Mouse (Mus musculus) embryo, embryonic 11.5 days (tissue): ENCODE data around the gene Fn1.

Experiments
- DNase-seq: peaks from one replicate; pipeline ENCODE4 v3.0.0-alpha.2; 2012; ENCODE audit warnings: low read depth, low spot score

Fn1 gene

DNA sequence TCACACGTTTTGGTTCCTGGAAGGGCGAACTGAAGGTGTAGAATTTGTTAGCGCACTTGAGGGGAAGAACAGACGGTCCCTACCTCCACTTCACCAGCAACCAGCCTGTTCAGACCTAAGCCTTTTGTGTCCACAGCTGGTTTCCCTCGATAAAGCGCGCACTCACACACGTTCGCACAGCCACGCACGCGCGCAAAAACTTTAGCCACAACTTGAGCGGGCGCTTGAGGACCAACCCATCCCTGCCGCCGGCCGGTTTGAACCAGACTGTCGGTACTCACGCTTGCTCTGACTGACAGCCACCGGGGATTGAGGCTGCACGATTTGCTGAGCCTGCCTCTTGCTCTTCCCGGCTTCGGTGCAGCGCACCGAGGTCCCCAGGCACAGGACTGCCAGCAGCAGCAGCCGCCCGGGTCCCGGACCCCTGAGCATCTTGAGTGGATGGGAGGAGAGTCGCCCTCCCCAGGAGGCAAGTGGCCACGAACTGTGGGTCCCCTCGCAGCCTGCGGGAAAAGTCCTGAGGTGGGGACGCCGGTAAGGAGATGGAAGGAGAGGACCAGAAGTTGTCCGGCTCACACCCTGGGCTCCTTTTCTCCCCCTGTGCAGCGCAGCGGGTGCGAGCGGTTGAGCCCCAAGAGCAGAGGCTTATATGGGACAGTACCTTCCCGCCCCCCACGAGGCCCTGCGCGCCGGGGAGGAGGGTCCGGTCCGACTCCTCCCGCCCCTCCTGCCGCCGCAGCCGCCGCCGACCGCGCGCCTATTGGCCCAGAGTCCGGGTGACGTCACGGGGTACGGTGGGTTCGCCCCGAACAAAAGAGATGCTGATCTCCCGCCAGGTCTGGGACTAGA lies at the start of gene Fn1:
Gene Fn1, minus strand, starts transcription at position 650 of the 849 bp plus-strand sequence.
- peak; percentile 94 for DNase-seq

DNA sequence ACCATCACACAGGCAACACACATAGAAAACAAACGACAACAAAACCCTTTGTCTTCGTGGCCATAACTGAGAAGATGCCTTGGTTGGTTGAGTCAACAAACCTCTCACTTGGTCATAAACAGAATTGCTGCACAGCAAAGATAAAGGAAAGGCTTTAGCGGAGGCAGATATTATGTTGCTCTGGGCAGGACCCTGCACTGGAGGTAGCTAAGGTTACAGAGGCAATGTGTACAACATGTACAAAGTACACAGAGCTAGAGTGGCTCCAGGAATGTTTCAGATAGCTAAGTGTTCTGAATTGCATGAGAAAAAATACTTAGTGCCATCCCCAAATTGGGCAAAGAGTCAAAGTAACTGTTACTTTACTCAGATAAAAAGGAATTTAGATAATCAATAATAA lies 43.1 kb upstream of the Fn1 start:
- no peak for DNase-seq

DNA sequence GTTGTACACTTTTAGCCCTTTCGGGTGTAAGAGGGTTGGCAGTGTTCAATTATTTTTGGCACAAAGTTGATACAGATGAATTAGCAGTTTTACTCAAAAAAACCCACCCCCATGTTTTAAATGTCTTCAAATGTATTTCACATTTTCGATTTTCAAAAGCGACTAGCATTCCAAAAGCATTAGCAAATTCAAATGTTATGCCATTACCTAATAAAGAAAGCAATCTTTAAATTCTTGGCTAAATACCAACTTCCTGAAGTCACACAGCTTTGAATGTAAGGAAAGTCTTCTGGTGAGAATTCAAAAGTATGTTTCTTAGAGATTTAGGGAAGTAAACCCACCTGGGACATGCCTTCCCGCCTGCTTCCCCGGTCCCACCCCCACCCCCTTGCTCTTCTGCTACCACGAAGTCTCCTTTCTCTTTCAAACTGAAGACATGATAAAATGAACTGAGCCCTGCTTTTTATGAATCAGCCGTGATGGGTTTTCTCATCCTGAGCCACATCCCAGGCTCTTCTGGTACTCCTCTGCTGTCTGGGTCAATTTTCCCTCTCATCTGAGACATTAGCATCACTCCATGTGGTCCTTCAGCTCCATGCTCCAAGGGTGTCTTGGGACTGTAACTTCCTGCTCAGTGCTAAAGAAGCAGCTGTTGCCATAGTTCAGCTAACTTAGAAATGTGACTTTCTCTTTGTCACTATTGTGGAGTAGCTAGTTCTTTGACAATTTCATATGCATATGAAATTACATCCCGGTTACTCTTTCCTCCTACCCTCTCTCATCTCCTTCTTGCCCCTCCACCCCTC lies 38.7 kb upstream of the Fn1 start:
- DNase-seq: no peak

DNA sequence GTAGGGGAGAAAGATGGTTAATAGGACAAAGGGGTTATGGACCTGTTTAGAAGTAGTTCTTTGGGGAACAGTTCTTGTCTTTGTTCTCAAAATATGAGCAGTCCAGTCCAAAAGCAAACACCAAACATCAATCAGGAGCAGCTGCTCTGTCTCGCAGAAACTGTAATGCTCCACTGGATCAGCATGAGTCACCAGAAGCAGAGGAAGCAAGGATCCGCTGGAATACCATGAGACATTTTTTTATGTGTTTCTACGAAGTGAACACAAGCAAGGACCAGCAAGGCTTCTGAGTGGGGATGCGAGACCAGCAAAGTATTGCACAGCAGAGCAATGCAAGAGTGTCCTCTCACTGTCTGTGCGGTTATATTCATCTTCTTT lies 35.9 kb upstream of the Fn1 start:
- no peak for DNase-seq

DNA sequence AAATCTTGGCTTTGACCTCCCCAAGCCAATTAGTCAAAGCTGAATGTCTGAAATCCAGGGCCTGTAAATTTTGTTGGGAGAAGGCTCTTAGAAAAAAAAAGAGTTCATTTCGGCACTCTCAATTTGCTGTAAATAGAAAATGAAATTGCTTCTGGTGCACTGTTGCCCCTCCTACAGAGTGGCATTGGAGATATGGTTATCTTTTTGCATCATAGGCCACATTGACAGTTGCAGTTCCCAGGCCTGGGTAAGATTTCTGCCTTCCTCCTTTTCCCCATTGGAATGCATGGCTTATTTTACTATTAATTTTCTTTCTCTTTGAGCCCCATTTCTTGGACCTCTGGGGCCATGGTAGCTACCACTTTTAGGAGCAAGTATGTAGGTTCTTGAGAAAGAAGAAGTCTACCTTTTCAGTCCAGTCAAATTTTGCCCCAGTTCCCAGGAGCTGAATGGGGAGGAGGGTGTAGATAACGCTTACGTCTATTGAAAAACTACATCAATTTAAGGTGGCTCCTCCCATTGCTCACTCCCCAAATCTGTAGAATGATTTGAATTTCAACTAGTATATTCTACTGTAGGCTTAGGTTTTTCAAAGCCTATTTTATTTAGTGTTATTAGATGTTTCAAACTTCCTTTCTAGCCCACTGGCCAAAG lies 35.4 kb upstream of the Fn1 start:
- no peak for DNase-seq

DNA sequence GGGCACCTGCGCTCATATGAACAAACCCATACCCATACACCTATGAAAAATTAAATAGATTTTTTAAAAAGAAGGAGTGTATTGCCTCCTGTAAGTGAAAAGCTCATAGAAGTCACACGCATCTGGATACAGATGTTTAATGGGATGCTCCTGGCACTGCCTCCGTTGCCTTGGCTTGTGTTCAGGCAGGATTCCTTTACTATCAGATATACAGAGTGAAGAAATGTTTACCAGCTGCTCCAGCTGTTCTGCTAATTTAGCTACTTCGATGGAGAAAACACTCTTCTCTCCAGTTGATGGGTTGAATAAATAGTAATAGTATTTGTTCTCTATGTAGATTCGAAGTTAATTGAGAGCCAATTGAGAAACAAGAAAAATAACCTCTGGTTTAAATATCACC lies 33.8 kb upstream of the Fn1 start:
- no peak for DNase-seq

DNA sequence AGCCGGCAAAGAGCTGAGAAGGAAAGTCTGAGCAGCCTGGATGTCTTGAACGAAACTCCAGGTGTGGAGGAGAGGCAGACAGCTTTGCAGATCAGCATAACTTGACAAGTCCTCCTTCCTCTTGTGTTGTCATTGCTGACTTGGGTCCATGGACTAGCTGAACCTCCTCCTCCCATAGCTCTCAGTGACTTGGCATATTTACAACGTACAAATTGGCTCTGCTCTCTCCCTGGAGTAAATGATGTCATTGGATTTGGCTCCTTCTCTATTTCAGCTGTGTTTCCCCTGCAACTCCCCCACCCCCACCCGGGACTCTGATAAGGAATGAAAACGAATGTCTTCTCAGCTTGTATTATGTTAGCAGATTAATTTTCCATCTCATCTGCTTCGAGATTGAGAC lies 30.7 kb upstream of the Fn1 start:
- no peak for DNase-seq

DNA sequence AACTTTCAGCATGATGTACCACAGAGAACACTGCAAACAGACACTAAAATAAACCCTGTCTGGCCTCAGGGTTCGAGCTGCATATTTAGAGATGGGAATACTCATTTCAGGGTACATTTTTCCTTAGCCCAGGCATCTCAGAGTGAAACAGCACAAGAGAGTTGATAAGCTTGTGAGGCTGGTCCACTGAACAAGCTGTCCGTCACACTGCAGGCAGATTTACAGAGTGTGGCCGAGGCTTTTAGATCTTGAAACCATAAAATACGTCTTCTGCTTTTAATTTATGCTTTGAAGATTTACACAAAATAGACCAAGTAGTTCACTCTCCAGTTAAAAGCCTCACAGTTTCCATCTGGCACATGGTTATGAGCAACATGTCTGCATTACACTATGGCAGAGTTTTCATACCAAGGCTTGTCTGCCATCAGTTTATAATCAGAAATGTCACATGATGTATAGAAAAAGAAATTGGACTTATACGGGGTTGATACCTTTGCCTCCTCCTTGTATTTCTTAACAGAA lies 29.3 kb upstream of the Fn1 start:
- peak; percentile 31 for DNase-seq

DNA sequence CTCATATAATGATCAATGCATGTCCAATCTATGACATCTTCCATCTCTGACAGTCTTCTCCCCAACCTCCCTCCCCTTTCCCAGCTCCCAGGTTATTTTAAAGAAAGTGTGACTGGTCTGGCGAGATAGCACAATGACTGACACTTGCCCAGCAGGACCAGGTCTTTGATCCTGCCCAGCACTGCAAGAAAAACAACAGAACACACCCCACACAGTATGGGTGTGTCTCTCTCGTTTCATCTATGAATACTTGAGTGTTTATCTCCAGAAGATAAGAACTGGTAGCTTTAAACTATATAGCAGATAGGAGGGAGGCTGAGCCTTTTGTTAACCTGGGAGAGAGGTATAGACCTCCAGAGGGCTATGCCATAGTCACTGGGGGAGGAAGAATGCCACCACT lies 28.3 kb upstream of the Fn1 start:
- DNase-seq: no peak

DNA sequence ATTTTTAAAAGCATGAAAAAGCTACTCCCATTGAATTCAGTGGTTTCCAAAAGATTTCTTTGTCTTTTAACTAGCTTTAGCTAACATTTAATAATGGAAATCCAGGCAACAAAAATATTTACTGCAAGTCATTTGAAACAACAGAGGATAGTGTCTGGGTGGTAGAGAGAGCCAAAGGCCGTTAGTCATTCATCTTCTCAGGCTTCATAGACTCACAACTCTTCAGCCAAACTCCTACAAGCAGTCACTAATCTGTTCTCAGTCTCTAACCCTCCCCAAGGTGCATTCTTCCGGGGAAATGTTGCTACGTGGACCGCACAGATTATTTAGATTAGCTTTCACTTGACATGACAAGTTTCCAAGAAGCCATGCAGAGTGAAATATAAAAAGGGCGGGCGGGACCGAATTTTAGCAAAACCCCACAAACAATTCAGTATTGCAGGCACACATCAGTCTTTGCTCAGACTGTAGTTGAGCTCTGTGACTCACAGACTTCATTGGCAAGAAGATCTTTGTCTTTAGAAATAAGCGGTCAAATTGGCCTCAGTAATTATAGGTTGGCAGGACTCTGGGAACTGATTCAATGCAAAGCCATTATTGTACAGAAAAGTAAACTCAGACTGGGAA lies 27.2 kb upstream of the Fn1 start:
- no peak for DNase-seq

DNA sequence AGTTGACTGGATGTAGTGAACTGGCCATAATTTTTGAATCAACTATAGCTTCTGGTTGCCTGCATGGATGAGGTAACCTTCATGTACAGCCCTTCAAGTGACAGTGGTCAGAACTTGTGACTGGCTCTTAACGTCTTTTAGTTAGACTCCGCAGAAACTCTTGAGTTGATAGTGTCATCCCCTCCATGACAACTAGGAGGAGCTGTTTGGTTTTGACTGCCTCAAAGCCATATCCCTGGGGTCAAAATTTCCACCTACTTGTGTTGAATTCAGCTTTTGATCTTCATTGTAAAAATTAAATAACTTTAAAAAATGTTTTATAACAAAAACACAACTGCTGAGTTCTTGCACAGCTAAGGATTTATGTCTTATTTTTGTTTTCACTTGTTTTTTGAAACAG lies 22.4 kb upstream of the Fn1 start:
- DNase-seq: no peak

DNA sequence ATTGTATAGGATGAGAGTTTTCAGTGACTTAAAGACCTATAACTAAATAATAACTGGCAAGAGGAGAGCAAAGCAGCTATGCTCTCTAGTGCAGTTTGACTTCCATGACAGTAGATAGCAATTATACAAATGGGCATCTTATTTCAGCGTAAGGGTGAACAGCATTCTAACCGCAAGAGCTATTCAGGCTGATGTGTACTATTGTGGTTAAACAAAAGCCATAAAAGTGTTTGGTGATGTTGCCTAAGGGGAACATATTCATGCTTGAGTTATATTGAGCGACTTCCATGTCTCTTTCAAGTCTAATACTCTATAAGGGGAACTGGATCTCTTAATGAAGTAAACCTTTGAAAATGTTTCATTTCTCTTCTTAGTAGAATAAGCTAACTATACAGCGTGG lies 21.3 kb upstream of the Fn1 start:
- DNase-seq: no peak

DNA sequence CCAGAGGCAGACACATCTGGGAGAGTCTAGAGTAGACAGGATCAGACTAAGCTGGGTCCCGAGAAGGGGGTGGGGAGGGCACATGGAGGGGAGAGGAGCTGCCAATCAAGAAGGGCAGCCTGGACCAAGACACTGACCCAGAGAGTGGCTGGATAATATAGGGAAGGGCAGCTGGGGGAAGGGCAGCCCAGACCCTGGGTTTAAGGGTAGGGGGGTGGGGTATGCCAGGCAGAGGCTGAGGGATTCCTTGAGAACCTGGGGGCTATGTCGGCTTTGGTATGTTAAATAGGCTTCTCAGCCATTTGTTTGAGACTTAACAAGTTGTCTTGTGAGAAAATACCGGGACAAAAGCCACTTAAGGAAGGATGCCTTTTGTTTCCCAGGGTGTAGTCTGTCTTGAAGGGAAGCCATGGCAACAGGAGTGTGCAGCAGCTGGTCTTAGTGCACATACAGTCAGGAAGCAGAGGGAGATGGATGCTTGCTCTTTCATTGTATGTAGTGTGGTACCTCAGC lies 20.5 kb upstream of the Fn1 start:
- no peak for DNase-seq

DNA sequence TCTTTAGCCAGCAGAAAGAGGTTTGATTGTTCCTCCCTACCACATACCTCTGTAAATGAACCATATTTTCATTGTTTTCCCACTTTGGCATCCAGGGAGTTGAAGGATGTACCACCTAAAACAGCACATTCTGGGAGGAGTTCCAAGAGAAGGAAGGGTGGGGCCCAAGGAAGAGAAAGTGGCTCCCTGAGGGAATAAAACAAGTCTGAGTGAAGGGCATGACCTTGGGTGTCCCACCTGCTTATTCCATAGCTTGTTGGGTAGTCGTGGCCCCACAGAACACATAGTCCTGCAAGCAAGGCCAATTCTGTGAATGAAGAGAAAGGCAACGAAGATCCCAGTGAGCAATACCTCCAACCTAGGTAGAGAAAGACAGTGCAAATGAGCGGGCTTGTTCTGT lies 19.3 kb upstream of the Fn1 start:
- DNase-seq: no peak

DNA sequence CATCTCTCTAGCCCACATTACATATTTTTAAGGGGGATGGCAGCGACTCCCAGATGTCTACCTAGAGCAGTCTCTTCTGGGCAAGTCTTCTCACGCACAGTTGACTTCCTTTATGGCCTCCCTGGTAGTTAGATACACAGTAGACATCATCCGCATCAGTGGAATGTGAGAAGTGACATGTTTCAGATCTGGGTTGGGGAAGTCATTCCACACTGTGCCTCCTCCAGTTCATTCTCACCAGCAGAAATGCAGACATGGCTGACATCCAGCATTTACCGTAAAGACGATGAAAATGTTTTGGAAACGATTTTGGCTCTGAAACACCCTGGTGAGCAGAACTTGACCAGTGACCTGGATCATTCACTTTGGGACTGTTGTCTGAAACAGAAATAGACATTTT lies 10.2 kb upstream of the Fn1 start:
- DNase-seq: no peak

DNA sequence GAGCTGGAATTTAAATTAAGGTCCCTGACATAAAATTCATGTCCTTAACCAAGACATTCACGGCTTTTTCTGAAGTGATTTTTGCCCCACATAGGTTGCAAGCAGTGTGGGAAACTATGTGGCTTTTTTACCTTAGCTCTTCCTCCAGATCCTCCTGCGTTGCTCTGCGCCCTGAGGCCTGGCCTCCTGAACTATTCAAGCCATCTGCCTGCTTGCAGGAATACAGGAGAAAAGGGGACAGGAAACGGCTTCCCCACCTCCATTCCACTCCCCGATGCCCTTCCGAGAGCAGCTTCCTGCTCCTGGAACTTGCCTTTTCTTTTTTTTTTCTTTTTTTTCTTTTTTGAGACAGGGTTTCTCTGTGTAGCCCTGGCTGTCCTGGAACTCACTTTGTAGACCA lies 5.6 kb upstream of the Fn1 start:
- no peak for DNase-seq

DNA sequence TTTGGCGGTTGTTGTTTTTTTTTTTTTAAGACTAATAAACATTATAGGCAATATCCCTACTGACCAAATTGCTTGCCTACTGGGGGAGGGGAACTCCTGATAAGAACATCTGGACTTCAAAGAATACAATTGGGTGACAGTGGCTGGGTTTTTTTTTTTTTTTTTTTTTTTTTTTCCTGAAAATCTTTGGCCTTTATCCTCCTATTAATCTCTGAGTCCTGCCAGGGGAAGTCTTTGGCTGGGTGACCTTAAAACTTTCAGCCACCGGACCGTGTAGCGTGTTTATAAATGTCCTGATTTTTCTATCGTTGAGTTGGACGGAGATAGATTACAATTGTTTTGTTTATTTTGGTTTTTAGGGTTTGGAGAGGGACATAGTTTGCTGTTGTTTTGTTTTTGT lies 3.3 kb upstream of the Fn1 start:
- DNase-seq: no peak

DNA sequence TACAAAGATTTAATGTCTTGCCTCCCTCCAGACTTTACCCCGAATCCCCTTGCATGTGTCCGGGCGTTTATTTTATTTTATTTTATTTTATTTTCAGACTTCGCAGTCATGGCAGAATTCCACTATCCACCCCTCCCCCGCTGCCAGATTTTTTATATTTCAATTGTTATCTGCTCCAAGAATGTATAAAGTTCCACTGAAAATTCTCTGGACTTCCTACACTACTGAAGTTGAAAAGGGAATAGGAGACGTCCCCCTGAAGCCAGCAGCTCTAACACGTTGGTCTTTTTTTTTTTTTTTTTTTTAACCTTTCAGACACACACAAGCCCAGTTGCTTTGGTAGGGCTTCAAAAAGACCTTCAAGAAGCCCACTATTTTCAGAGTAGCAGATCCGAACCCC lies 1.2 kb upstream of the Fn1 start:
- no peak for DNase-seq

DNA sequence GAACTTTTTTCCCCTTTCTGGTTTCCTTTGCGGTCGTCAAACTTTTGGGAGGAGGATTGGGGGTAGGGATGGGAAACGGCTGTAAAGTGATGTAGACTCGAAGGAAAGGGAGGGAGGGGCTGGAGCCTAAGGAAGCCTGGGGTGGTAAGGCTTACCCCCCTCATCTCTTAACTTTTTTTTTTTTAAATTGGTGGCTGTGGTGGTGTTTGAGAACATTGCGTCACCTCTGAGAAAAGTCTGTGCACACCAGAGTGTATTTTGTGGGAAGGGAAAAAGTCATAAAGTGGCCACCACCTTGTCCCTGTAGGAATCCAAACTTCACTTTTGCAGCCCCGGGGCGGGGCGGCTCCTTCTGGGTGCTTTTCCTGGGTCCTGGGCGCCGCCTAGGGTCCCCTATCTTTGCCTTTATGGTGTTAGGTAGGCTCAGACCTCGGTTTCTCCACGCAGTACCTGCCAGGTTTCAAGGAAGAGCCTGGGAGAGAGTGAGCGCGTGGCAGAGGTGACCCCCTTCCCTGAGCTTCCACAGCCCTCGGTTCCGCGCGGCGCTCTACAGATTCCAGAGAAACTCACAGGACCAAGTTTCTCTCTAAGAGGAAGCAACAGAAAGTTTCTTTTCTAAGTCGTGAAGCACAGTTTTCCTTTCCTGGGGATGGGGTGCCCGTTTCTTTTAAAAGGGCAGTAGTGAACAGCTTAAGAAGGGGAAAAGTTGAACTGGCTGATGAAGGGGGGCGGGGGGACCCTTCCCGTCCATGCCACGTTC lies 580 bp upstream of the Fn1 start:
- no peak for DNase-seq

DNA sequence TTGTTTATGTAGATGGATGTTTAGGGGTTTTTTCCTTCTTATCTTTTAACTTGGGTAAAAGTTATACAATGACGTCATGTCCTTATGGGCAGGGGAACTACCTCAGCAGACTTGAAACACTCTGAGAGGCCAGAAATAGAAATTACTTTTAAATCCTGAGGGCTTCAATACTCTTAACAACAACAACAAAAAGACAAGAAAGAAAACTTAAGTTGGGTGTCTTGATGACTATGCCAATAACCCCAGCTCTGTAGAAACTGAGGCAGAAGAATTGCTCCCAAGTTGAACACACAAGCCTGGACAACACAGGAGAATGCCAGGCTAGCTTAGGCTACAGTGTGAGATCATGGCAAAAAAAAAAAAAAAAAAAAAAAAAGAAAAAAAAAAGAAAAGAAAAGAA lies 1.2 kb downstream of the Fn1 start:
- DNase-seq: no peak

DNA sequence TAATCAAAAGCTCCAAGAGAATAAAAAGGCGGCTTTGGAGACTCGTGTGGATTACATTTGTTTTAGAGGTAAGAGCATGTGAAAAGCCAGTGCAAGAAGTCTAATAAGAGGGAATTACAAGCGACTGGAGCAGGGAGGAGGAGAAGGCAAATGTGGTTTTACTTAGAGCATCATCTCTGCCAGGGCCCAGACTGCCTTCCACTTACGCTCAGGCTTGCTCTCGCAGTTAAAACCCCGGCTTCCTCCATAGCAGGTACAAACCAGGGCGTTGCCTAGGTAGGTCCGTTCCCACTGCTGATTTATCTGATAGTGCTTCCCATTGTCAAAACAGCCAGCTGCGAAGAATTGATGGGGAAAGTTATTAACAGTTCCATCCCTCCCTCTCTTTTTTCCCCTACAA lies 1.7 kb downstream of the Fn1 start:
- DNase-seq: no peak
